Mouse (Mus musculus) urinary bladder, postnatal 10 days (tissue): ENCODE data around the gene Hyal3.
"Not testable (repeated sequence)": the region's sequence is repeated elsewhere in the genome, so short reads cannot be mapped to it uniquely, and the experiment has no call there.

ENCODE experiments used
- DNase-seq: peaks from one replicate; pipeline ENCODE4 v3.0.0; 2022; ENCODE audit warnings: low spot score

Hyal3 gene

DNA sequence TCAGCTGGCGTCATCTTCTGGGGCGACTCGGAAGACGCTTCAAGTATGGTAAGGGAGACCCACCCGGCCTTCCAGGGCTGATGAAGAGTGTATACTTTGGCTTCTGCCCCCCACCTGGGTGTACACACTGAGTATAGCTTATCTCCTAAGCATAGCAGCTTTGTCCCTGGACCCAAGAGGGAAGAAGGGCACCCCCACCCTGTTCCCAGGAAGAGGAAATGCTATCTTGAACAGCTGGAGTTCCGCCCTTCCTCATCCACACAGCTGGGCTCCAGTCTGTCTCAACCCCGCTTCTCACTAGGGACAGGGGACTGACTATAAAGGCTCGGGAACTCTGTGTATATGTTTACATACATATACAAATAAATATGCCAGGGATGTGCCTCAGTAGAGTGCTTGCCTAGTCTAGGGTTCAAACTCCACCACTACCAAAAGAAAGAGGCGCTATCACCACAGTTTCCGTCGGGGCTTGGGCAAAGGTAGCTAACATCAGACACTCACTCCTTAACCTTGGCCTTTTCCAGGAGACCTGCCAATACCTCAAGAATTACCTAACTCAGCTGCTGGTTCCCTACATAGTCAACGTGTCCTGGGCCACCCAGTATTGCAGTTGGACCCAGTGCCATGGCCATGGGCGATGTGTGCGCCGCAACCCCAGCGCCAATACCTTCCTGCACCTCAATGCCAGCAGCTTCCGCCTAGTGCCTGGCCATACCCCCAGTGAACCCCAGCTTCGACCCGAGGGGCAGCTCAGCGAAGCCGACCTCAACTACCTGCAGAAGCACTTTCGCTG lies 8.9 kb upstream of the Hyal3 start:
- DNase-seq: no peak

DNA sequence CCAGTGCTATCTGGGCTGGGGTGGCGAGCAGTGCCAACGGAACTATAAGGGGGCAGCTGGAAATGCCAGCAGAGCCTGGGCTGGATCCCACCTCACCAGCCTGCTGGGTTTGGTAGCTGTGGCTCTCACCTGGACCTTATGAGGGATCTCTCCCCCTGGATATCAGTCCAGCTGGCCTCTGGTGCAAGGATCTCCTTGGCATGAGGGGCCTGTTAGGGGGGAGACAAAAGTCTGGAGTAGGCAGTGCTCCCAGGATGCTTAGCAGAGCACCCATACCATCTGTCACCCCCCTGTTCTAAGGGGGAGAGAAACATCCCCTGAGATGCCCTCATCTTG lies 8.3 kb upstream of the Hyal3 start:
- no peak for DNase-seq

DNA sequence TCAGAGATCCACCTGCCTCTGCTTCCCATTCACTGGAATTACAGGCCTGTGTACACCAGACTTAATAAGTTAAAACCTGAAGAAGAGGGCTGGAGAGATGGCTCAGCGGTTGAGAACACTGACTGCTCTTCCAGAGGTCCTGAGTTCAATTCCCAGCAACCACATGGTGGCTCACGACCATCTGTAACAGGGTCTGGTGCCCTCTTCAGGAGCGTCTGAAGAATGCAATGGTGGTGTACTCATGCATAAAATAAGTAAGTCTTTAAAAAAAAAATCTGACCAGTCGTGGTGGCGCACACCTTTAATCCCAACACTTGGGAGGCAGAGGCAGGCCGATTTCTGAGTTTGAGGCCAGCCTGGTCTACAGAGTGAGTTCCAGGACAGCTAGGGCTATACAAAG lies 6.8 kb upstream of the Hyal3 start:
- DNase-seq: not testable (repeated sequence)

DNA sequence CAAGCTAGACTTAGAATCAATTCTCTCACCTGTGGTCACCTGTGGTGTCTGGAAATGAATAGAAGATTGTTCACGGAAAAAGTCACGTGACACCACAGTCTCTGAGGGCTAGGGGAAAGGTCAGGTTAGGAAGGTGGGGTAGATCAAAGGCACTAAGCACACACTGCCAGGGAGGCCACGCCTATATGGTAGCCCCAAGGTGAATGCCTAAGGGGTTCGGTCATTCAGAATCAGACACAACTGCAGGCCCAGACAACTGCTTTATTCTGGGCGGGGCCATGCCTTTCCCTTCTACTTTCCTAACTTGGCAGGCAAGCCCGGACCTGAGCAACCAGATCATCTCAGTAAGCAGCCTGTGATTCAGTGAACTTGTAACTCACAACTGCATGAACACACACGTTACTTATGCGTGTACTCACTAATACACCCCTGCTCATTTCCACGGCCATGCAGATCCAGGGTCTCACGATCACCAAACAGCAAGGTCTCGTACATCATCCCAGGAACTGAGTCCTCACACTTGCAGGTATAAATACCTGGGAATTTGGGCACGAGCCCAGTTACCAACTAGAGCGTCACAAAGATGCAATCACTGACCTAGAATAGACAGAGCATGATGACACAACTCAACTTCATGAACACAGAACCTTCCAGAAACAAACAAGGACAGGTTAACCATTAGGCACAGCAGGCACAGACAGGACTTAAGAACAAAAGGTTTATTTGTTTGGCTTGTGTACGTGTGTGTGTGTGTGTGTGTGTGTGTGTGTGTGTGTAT lies 4.8 kb upstream of the Hyal3 start:
- DNase-seq: no peak

DNA sequence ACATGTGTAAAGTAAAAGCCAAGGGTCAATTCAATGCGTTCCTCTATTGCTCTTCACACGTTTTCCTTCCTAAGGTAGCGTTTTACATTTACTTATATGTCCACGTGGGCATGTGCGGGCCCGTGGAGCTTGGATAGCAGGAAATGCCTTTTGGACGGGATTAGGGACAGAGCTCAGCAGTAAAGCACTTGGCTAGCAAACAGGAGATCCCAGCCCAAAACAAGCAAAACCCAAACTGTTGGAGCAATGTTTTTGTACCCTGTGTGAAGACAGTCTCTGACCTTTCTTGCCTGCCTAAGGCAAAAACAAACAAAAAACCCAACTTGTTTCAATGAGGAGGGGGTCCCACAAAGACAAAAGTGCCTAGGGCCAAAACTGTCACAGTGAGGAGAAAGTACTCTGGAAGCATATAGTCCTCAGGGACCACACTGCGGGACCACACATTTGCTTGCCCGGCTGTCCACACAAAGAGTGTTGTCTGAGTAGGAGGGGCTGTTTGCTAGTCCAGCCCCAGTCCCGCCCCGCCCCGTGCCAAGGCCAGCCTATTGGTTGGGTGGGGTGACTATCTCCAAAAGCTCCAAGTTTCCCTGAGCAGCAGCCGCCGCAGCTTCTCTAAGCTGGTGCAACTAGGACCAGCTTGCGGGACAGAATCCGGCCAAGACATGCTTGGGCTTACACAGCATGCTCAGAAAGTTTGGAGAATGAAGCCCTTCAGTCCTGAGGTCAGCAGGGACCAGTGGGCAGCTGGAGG lies 4.1 kb upstream of the Hyal3 start, which contains the start of gene Hyal1:
TSS of gene Hyal1 (plus strand) at position 571 of the 751 bp plus-strand sequence.
- DNase-seq: no peak

DNA sequence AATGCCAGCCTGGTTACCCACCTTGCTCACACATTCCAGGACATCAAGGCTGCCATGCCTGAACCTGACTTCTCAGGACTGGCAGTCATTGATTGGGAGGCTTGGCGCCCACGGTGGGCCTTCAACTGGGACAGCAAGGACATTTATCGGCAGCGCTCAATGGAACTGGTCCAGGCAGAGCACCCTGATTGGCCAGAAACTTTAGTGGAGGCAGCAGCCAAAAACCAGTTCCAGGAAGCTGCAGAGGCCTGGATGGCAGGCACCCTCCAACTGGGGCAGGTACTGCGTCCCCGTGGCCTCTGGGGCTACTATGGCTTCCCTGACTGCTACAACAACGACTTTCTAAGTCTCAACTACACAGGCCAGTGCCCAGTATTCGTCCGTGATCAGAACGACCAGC lies 2.7 kb upstream of the Hyal3 start:
- DNase-seq: no peak

DNA sequence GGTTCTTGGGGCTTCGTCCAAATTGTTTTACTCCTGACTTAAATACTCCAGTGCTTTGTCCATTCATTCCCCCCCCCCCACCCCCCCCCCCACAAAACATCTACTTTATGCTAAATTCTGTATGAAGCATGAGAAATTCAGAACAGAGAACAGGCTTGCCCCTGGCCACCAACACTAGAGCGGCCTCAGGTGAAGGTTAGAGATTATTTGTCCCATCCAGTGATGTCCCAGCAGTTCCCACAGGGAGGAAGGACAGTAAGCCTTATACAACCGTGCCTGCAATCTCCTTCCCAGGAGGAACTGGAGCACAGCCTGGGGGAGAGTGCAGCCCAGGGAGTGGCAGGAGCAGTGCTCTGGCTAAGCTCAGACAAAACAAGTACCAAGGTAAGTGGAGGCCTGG lies 2.0 kb upstream of the Hyal3 start, which contains the start of gene Naa80:
TSS of gene Naa80 (plus strand) at position 301 of the 400 bp plus-strand sequence.
- DNase-seq: no peak

DNA sequence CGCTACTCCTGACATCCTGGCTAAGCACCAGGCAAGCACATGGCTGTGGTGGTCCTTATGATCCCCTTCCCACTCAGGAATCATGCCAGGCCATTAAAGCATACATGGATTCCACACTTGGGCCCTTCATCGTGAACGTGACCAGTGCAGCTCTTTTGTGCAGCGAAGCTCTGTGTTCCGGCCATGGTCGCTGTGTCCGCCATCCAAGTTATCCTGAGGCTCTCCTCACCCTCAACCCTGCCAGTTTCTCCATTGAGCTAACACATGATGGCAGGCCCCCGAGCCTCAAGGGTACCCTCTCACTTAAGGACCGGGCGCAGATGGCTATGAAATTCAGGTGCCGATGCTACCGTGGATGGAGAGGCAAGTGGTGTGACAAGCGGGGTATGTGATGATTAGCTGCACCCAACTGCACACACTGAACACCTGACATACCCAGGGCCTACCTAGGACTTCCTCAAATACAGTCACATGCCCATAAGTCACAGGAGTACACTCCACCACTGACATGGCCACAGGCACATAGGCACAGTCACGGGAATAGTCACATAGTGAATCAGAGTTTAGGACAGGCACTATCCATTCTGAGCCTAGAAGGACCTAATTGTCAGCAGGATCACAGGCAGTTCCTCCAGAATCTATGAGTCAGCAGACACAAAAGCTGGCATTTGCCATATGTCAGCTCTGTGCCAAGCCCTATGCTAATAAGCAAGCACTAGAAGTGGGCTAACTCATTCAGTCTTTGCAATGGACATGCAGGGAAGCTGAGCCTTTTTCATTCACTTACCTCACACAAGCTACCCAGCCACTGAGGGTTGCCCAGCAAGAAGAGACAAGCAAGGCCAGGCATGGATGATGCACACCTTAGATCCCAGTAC lies 1.4 kb upstream of the Hyal3 start:
- no peak for DNase-seq

DNA sequence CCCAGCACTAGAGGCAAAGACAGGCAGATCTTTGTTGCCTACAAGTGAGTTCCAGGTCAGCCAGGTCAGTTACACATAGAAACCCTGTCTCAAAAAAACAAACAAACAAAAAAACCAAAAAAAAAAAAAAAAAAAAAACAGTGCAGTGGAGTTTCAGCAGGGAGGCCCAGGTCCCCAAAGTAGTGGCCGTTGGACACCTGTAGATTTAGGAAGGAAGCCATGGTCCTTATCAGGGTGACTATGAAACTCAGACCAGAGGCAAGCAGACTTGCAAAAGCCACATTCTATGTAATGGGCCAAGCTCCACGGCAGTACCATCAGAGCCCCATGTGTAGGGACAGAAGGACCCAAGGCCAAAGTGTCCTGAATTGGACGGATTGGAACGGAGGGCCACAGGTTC lies 966 bp downstream of the Hyal3 start:
- DNase-seq: no peak

DNA sequence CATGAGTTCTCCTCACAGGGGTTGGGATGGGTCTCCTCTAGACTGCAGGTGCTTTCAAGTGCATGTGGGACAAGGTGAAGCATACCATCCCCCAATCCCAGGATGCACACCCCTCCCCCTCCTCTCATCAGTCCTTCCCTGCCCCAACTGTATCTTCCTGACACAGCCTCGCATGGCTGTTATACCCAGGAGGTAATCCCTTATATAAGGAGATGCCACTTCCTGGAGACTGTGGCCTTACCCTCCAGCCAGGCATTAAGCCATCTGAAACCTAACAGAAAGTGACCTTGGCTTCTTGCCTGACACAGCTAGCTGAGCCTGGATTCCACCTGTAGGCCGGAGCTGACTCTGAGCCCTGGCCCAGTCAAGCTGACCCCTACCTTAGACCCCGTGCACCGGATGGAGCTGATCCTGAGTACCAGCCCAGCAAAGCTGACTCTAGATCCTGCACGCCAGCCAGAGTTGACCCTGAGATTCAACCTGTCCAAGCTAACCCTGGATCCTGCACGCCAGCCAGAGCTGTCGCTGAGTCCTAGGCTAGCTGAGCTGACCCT lies 2.0 kb downstream of the Hyal3 start:
- no peak for DNase-seq

DNA sequence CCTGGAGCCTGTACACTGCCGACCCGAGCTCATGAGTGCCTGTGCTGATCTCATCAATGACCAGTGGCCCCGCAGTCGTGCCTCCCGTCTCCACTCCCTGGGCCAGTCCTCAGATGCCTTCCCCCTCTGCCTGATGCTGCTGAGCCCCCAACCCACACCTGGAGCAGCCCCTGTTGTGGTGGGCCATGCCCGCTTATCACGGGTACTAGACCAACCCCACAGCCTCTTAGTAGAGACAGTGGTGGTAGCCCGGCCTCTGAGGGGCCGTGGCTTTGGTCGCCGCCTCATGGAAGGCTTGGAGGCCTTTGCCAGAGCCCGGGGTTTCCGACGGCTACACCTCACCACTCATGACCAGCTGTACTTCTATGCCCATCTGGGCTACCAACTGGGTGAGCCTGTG lies 2.6 kb downstream of the Hyal3 start:
- no peak for DNase-seq

DNA sequence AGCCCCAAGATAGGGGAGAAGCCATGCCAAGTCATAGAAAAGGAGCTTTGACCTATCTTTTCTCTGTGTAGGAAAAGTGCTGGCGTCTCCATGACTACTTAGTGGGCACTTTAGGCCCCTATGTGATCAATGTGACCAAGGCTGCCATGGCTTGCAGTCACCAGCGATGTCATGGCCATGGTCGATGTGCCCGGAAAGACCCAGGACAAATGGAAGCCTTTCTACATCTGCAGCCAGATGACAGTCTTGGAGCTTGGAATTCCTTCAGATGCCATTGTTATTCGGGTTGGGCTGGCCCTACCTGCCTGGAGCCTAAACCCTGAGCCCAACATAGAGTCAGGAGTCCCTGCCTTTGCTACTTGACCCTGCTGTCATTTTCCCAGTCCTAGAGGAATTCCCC lies 5.9 kb downstream of the Hyal3 start:
- no peak for DNase-seq

DNA sequence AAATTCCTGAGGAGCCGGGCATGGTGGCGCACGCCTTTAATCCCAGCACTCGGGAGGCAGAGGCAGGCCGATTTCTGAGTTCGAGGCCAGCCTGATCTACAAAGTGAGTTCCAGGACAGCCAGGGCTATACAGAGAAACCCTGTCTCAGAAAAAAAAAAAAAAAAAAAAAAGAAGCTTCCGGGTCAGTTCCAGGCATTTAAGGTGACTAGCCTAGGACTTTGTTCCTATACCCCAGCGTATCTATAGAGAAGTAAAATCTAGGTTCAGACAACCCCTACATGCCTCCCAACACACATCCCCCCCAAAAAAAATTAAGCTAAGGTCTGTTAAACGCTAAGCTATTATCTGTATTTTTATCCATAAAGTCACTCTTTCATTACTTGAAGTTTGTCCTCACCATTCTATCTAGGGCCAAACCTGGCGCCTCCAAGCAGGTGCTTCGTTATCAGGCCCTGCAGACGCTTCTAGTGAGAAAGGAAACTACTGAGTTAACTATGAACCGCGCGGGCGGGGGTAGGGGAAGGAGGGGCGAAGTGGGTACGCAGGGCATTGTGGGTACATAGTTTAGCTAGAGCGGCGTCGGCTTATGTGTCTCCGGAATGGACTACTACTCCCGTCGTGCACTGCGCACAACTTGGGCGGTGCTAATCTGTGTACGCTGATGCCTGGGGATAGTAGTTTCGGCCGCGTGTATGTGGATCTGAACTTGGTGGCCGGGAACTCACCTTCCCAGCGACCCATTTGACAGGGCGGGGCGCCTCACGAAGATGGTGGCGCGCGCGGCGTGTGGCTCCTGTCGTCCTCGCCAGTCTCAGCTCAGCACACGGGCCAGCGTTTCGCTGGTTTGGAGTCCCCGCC lies 6.6 kb downstream of the Hyal3 start, which contains the start of gene Ifrd2:
TSS of gene Ifrd2 (plus strand) at position 669 of the 859 bp plus-strand sequence.
- DNase-seq: peak; percentile 85

DNA sequence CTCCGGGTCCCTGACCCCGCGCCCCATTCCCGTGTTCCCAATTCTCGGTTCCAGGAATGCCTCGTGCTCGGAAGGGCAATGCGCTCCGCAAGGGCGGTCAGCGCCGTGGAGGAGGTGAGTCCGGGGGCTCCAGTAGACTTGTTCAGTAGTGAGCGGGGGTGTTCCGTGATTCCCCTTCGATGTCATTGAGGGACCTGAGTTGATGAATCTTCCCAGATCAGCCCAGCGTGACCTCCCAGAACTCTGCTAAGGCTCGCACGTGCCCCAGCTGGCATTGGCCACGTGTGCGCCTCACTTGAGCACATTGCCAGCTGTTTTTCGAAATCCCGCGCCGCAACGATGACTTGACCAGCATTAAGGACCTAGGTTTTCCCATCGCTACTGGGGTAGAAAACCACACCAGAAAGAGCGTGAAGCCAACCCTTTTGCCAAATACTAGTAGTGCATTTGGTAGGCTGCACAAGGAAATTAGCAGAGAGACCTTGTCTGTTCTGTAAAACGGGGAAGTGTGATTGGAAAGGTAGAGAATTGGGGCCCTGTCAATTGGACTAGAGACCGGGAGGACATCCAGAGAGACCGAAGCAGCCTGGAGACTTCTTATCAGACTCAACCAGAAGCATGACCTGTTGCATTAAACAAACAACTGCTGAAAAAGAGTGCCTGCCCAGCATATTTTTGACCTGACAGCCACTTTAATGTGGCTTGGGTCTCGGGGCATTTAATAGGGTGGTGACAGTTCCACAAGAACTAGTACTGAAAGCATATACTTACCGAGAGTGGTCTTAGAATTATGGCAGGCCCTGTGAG lies 7.4 kb downstream of the Hyal3 start:
- DNase-seq: no peak

DNA sequence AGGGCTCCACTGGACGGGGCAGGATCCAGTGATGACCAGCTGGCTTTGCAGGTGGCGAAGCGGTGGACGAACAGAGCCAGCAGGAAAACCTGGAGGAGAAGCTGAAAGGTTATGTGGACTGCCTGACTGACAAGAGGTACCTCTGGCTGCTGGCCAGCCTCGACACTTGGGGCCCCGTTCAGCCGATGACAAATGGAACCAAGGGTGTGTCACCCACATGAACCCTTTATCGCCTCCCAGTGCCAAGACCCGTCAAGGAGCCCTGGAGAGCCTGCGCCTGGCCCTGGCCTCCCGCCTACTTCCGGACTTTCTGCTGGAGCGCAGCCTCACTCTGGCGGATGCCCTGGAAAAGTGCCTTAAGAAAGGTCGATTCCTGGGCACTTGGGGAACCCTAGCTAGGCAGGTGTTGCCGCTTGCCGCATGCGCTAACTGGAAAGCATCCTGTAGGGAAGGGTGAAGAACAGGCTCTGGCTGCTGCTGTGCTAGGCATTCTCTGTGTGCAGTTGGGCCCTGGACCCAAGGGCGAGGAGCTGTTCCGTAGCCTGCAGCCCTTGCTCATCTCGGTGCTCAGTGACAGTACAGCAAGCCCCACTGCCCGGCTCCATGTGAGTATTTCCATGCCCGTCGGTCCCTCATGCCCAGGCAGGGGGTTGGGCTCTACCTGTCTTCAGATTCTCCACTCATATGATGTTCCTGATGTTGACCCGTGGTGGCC lies 9.6 kb downstream of the Hyal3 start:
- DNase-seq: no peak

DNA sequence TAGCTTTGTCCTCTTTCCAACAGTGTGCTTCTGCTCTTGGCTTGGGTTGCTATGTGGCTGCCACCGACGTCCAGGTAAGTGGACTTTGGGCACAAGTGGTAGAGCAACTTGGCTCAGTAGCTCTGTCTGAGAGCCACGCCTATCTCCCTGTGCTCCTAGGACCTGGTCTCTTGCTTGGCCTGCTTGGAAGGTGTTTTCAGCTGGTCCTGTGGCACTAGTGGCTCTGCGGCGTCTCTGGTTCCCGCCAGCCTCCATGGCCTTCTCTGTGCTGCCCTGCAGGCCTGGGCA lies 10.1 kb downstream of the Hyal3 start:
- DNase-seq: no peak

DNA sequence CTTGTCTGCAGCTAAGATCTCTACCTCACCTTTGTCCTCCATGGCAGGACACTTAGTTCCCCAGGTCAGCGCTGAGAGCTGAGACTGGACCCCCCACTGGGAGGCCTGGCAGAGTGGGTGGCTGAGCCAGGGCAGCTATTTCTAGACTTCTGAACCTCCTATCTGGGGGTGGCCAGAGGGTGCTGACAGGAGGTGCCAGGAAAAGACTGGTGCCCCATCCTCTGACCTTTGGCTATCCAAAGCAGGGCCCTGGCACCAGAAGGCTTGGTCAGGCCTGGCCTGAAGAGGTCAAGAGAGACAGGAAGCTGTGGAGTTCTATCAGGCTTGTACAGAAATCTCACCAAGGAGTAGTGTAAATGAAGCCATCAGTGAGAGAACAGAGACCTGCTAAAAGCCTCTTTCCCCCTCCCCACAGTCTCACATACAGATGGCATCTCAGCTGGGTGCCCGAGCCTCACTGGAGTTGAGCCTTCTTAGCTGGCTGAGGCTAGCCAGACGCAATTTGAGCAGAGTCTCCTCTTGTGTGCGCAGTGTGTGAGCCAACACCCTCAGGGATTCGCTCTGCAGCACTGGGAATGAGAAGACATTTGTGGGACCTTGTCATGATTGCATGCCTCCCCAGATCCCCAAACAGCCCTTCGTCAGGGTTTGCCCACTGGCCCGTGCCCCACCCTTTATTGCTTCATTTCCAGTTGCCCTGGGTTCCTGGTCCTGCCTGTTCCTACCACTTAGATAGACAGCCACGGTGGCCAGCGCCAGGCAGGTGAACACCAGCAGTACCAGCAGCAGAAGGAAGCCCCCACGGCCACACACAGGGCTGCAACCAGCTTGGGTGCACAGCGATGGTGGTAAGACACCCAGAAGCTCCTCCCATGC lies 12.7 kb downstream of the Hyal3 start:
- no peak for DNase-seq
